Mouse (Mus musculus) 3134 (cell line): ENCODE results near the gene Naga.
A peak's percentile ranks its signal among the peaks of the same experiment; 100 is the strongest.

Source experiments
- DNase-seq: peaks from one replicate; pipeline ENCODE4 v3.0.0-alpha.2; 2011; ENCODE audit warnings: low spot score; ENCODE audit not compliant: insufficient read length; ENCODE audit errors: extremely low read depth

Gene Naga

GRCm38 (mm10) chr15:82339634-82340254 is 1.0 kb upstream of the Naga start:
- no peak for DNase-seq

GRCm38 (mm10) chr15:82339150-82339549 is 425 bp upstream of the Naga start:
- no peak for DNase-seq

GRCm38 (mm10) chr15:82337875-82338274 is 850 bp downstream of the Naga start:
- no peak for DNase-seq

- no peak for DNase-seq
Measured at GRCm38 (mm10) chr15:82336629-82337028, 2.1 kb downstream of the Naga start.

DNA sequence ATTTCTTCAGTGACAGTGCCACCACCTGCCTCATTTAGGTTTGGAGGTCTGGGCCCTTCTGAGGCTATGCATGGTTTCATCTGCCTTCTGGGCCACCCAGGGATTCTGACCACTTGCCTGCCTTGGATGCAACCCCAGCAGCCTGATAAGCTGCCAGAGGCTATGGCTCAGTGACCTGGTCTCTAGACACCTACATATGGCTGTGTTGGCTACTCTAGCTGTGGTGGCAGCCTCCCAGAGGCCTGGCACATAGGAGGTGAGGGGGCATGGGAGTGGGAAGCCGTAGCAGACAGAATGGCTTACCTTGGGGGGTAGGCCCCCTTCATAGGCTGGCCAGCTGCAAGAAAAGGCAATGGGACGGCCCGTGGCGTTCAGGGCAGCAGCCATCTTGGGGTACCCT is 3.5 kb downstream of the Naga start:
- DNase-seq: no peak

DNA sequence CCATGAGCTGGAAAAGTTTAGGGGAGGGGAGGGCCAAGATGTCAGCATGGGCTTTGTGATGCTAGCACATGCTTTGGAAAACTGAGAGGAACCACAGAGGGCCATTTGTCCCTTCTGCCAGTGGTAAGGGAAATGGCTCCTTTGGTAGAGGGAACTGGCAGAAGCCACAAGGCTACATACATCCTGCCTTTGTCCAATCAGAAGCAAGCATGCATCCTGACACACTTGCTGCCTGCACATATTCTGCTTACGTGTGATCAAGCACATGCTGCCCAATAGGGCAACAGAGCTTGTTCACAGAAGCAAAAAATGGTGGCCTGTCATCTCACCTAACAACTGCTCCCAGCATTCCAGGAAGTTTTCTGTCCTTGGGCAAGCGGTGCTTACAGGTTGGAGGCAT is 13.3 kb downstream of the Naga start:
- no peak for DNase-seq

GRCm38 (mm10) chr15:82322195-82322594 is 16.5 kb downstream of the Naga start:
- no peak for DNase-seq

DNA sequence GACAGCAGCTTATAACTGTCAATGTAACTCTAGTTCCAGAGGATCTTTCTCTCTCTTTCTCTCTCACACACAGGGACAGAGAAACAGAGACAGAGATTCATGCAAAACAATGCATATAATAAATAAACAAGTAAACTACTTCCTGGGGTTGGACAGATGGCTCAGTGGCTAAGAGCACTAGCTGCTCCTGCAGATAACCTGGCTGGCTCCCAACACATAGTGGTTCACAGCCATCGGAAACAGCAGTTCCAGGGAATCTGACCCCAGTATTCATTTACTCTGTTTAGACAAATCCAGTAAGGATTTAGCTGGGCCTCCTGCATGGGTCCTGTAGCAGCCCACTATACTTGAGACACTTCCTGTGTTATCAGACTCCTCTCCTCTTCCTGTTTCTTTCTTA is 19.1 kb downstream of the Naga start:
- no peak for DNase-seq

- no peak for DNase-seq
Measured at GRCm38 (mm10) chr15:82317839-82318238, 20.9 kb downstream of the Naga start.

GRCm38 (mm10) chr15:82308416-82308815 is 30.3 kb downstream of the Naga start:
- DNase-seq: no peak

DNA sequence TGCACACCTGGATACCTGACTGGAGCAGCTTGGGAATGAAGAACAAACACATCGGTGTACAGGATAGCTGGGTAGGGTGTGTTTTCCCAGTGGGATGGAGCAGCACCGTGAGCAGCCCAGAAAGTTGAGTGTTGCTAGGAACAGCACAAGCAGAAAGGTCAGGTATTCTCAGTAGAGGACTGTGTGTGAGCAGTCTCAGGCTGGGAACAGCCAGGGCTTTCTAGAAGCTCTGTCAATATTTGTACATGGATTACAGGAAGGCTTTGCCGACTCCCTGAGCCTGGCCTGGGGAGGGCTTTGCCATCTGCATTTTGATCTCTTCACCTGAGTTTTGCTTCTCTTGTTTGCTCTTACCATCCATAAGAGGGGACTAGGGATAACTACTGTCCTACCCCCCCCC is 31.6 kb downstream of the Naga start:
- no peak for DNase-seq

- DNase-seq: peak; percentile 22
Measured at GRCm38 (mm10) chr15:82298764-82299561, 39.8 kb downstream of the Naga start, which contains the start of gene Wbp2nl. Gene Wbp2nl (plus strand): TSS chr15:82298954.

- no peak for DNase-seq
Measured at GRCm38 (mm10) chr15:82294059-82294458, 44.7 kb downstream of the Naga start.

DNA sequence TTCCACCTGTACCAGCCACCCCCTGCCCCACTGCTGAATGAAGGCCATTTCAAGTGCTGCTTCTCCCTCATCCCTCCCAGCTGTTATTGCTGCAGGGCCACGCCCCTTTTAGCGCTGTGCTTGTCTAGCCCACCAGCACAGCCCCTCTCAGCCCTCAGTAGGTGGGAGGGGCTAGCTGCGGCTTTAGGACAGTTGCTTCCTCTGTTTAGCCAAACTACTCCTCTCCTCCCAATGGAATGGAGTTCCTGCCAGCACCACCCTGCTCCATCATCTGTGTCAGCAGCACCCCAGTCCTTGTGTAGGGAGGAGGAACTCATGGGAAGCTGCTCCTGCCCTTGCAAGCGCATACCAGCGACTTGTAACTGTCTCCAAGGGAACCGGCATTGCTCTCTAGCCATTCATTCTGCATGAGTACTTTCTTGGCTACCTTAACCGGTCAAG is 45.4 kb downstream of the Naga start:
- no peak for DNase-seq

GRCm38 (mm10) chr15:82292851-82293250 is 45.9 kb downstream of the Naga start:
- no peak for DNase-seq

DNA sequence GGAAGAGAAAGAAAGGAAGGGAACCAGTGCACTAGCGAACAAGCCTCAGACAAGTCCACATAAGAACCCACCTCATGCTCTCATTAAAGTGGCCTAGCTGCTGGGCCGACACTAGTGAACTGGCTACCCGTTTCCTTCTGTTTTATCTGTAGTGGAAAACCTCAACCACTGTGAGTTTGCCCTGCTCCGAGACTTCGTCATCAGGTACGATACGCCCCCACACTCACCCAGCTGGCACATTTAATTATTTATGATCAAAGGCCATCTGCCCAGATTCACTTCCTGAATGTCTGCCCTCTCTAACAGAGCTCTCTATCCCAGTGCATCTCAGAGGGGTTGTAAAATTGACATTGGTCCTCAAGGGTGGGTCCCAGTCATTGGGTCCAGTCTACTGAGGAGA is 48.5 kb downstream of the Naga start:
- no peak for DNase-seq

DNA sequence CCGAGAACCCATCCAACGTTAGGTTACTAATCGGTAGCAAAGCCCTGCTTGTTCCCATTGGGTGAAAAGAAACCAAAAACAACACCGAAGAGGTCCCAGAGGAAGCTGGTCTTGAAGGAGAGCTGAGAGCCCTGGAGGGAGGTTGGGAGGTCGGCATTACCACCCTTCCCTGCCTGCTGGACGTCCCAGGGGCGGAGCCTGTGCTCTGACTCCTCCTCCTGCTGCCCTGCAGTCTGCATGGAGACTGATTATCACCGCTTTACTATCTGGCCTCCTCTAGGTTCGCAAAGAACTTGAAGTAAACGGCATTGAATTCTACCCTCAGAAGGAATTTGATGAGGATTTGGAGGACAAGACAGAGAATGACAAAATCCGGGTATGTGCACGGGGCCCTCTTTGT is 52.6 kb downstream of the Naga start:
- no peak for DNase-seq

GRCm38 (mm10) chr15:82280638-82281037 is 58.1 kb downstream of the Naga start:
- no peak for DNase-seq
